Mouse (Mus musculus) granulocyte monocyte progenitor cell, adult 5-6 weeks (primary cell): ENCODE results near the gene Kif7. TPM values are rescaled to one million over a fixed set of nuclear protein-coding genes. Genes with fewer than 3 reads are reported as not detected.

ENCODE experiments used
- total RNA-seq, 2 experiments: library from RNA; stranded (forward) in 1 of 2; stranded (reverse) in 1 of 2; fragments of 200-712, 200-1000 nt in 1 of 2; fragments of >200 nt in 1 of 2; fragmentation: Nextera tagmentation in 1 of 2; gene quantifications; 2 replicates each; pipeline ENCODE4 v1.2.3; 2014 to 2017

Kif7 gene
- total RNA-seq, 2 experiments from 2014 or later = 3.6 TPM; not detected in 1

Other genes starting within 250 kb of the Kif7 start
- 27.1 and 34.9 TPM in 2 replicates for gene Polg, start 249.4 kb downstream of the Kif7 start, total RNA-seq (2014; fragmentation: Nextera tagmentation)
- 40.5 and 61.0 TPM in 2 replicates for gene Polg, start 249.4 kb downstream of the Kif7 start, total RNA-seq (2017)
- 1.2 TPM in 1 of 2 replicates, not detected in the other for gene Rhcg, start 98.1 kb downstream of the Kif7 start, total RNA-seq (2014; fragmentation: Nextera tagmentation)
- 0.13 and 0.21 TPM in 2 replicates for gene Rhcg, start 98.1 kb downstream of the Kif7 start, total RNA-seq (2017)
- 26.5 and 36.5 TPM in 2 replicates for gene Ticrr, start 55.5 kb downstream of the Kif7 start, total RNA-seq (2014; fragmentation: Nextera tagmentation)
- gene Ticrr, start 55.5 kb downstream of the Kif7 start, total RNA-seq (2017) = 14.0 and 14.3 TPM in 2 replicates
- not detected in 2 replicates for gene Plin1, start 17.2 kb upstream of the Kif7 start, total RNA-seq (2014; fragmentation: Nextera tagmentation)
- gene Plin1, start 17.2 kb upstream of the Kif7 start, total RNA-seq (2017) = not detected in 2 replicates
- 0.41 and 4.4 TPM in 2 replicates for gene Pex11a, start 27.4 kb upstream of the Kif7 start, total RNA-seq (2014; fragmentation: Nextera tagmentation)
- 1.4 TPM in 2 replicates for gene Pex11a, start 27.4 kb upstream of the Kif7 start, total RNA-seq (2017)
- gene Wdr93, start 27.4 kb upstream of the Kif7 start, total RNA-seq (2014; fragmentation: Nextera tagmentation) = not detected in 2 replicates
- gene Wdr93, start 27.4 kb upstream of the Kif7 start, total RNA-seq (2017) = not detected in 2 replicates
- not detected in 2 replicates for gene Mesp1, start 78.1 kb upstream of the Kif7 start, total RNA-seq (2014; fragmentation: Nextera tagmentation)
- not detected in 2 replicates for gene Mesp1, start 78.1 kb upstream of the Kif7 start, total RNA-seq (2017)
- gene Mesp2, start 95.0 kb upstream of the Kif7 start, total RNA-seq (2014; fragmentation: Nextera tagmentation) = not detected in 2 replicates
- not detected in 2 replicates for gene Mesp2, start 95.0 kb upstream of the Kif7 start, total RNA-seq (2017)
- 0.36 TPM in 1 of 2 replicates, not detected in the other for gene Anpep, start 145.3 kb upstream of the Kif7 start, total RNA-seq (2014; fragmentation: Nextera tagmentation)
- not detected in 2 replicates for gene Anpep, start 145.3 kb upstream of the Kif7 start, total RNA-seq (2017)
- gene Ap3s2, start 204.9 kb upstream of the Kif7 start, total RNA-seq (2014; fragmentation: Nextera tagmentation) = 29.6 and 38.1 TPM in 2 replicates
- gene Ap3s2, start 204.9 kb upstream of the Kif7 start, total RNA-seq (2017) = 8.3 and 9.3 TPM in 2 replicates
- gene Arpin, start 219.6 kb upstream of the Kif7 start, total RNA-seq (2014; fragmentation: Nextera tagmentation) = 1.8 TPM in 1 of 2 replicates, not detected in the other
- gene Arpin, start 219.6 kb upstream of the Kif7 start, total RNA-seq (2017) = not detected in 2 replicates